Mouse (Mus musculus) CH12F3 (cell line): ENCODE measurements around the gene Vmn2r124.
"Not testable (repeated sequence)": the region's sequence is repeated elsewhere in the genome, so short reads cannot be mapped to it uniquely, and the experiment has no call there.

Source experiments
- in situ Hi-C: fragments of 300-500 bp; cut with MboI; formaldehyde crosslinking; loops from 2 replicates; pipeline ENCODE4 v1.14.3; 2020; ENCODE audit warnings: low sequenced_read_pairs

The Vmn2r124 gene

GRCm38 (mm10) chr17:18049124-18049523 is at the start of gene Vmn2r124:
Vmn2r124 (plus strand) TSS chr17:18049424.
- in situ Hi-C loops: no loop called here

- in situ Hi-C loops: no loop called here
Measured at GRCm38 (mm10) chr17:18004752-18005151, 44.5 kb upstream of the Vmn2r124 start.

- in situ Hi-C loops: no loop called here
Measured at GRCm38 (mm10) chr17:18021433-18021832, 27.8 kb upstream of the Vmn2r124 start, which contains the start of gene Fpr-rs4. Fpr-rs4 (plus strand) TSS chr17:18021733.

- in situ Hi-C loops: not testable (repeated sequence)
Measured at GRCm38 (mm10) chr17:18084716-18085115, 35.5 kb downstream of the Vmn2r124 start, which contains the start of gene Vmn2r91. Vmn2r91 (plus strand) TSS chr17:18085016.

- in situ Hi-C loops: not testable (repeated sequence)
Measured at GRCm38 (mm10) chr17:18095626-18096025, 46.4 kb downstream of the Vmn2r124 start.

- in situ Hi-C loops: not testable (repeated sequence)
Measured at GRCm38 (mm10) chr17:18102265-18102664, 53.0 kb downstream of the Vmn2r124 start.
